Mouse (Mus musculus) testis, adult 2 months (tissue): Measurements from ENCODE around the gene Mrps9. TPM values are rescaled to one million over a fixed set of nuclear protein-coding genes. Genes with fewer than 3 reads are reported as not detected.

Source experiments
- H3K27ac ChIP-seq: fragments of 200-500 bp; 2 replicates; pipeline ENCODE4 v1.5.1; 2012; ENCODE audit warnings: low read depth, low read length; ENCODE audit not compliant: control insufficient read depth, insufficient read depth
- H3K27me3 ChIP-seq: fragments of 200-500 bp; 2 replicates; pipeline ENCODE4 v1.6.1; 2012; ENCODE audit warnings: mild to moderate bottlenecking, low read length, moderate library complexity; ENCODE audit not compliant: control insufficient read depth, insufficient read depth
- H3K36me3 ChIP-seq: fragments of 200-500 bp; 2 replicates; pipeline ENCODE4 v1.6.1; 2012; ENCODE audit warnings: mild to moderate bottlenecking, low read length; ENCODE audit not compliant: control insufficient read depth, insufficient read depth
- H3K4me1 ChIP-seq: fragments of 200-500 bp; 2 replicates; pipeline ENCODE4 v1.6.1; 2012; ENCODE audit warnings: low read length; ENCODE audit not compliant: control insufficient read depth, insufficient read depth
- H3K4me3 ChIP-seq: fragments of 200-500 bp; 2 replicates; pipeline ENCODE4 v1.5.1; 2012; ENCODE audit warnings: low read depth, mild to moderate bottlenecking, low read length, moderate library complexity, mixed read lengths; ENCODE audit not compliant: control insufficient read depth
- CTCF ChIP-seq: fragments of 200-500 bp; IDR thresholded peaks from 2 replicates; pipeline ENCODE4 v1.5.1; 2012; ENCODE audit warnings: low read depth, mild to moderate bottlenecking, inconsistent platforms, low read length, moderate library complexity; ENCODE audit not compliant: control insufficient read depth, insufficient read depth, insufficient replicate concordance
- POLR2A ChIP-seq: fragments of 200-500 bp; IDR thresholded peaks from 2 replicates; pipeline ENCODE4 v1.6.1; 2012; ENCODE audit warnings: low read depth, mild to moderate bottlenecking, inconsistent platforms, low read length, moderate library complexity; ENCODE audit not compliant: control insufficient read depth
- polyA plus RNA-seq: library from polyadenylated mRNA; depleted of rRNA; stranded (reverse); fragments of >200 nt; gene quantifications from 2 replicates; pipeline ENCODE4 v1.2.3, GENCODE M21; 2012

Gene Mrps9
- polyA plus RNA-seq, 1 experiment: 24.3 TPM

DNA sequence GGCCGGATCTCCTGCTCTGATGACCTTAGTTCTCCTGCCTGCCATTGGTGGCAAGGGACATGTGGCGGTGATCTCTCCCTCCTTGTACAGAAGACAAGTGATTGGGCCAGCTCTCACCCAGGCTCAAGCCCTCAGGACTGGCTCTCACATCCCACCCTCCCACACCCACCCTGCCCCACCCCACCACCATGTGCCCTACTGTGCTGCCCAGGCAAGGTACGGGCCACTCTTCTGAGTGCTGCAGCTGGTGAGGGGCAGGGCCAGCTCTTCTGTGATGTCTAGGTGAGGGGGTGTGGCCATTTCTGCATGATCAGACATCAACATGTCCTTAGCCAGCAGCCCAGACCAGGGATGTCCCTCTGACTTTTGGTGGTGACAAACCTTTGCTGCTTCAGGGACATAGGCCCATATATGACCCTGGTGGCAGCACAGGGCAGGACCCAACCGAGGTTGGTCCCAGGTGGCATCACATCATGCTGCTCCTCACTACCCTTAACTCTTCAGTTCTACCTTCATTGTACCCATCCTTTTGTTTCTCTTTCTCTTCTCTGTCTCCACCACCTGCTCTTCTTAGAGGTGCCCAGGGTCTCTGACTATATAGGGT is 14.4 kb downstream of the Mrps9 start:
- no peak overlapping the region for H3K27ac ChIP-seq
- no peak for TF ChIP-seq CTCF
- no peak for TF ChIP-seq POLR2A
- no peak overlapping the region for H3K4me3 ChIP-seq
- no peaks in the 10 kb centered on the region; the same call in 1 of the 2 replicates for H3K36me3 ChIP-seq
- no peaks in the 10 kb centered on the region for H3K4me1 ChIP-seq
- no peaks in the 10 kb centered on the region for H3K27me3 ChIP-seq

DNA sequence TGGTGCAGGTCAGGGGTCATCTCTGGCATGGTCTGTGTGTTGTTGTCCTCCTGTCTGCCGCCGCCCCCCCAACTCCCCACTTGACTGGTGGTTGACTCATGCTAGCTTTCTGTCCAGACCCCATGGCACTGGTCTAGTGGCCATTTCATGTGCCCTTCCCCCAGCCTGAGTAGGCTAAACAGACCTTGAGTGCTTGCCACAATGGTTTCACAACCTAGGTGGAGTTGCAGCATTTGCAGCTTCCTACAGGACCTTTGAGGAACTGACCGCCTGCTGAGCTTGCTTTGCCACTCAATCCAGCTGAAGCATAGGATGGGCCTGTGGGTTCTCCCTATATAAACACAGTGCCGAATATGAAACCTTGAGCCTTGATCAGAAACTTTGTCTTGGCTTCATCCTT is 15.0 kb downstream of the Mrps9 start:
- no peaks in the 10 kb centered on the region for H3K4me1 ChIP-seq
- H3K27me3 ChIP-seq: no peaks in the 10 kb centered on the region
- TF ChIP-seq POLR2A: no peak
- no peak for TF ChIP-seq CTCF
- H3K27ac ChIP-seq: no peak overlapping the region
- no peak overlapping the region for H3K4me3 ChIP-seq
- no peaks in the 10 kb centered on the region; the same call in 1 of the 2 replicates for H3K36me3 ChIP-seq

DNA sequence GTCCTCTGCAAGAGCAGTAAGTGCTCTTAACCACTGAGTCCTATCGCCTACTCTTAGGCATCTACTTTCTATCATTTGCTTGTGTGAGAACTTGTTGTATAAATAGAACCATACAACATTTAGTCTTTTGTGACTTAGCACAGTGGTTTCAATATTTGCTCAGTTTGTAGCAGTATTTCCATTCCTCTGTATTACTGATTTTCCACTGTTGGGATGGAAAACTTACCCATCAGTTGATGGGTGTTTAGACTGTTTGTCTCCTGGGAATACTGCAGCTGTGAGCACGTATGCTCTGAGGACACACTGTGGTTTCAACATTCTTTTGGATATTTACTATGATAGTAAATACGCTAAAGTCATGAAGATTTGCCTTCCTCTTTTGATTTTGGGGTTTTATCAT is 16.2 kb downstream of the Mrps9 start:
- Histone ChIP-seq H3K4me3 (no peak overlapping the region), H3K4me1 (no peaks in the 10 kb centered on the region), H3K27ac (no peak overlapping the region), H3K27me3 (no peaks in the 10 kb centered on the region), H3K36me3 (no peaks in the 10 kb centered on the region; the same call in 1 of the 2 replicates)
- TF ChIP-seq CTCF (no peak), POLR2A (no peak)

DNA sequence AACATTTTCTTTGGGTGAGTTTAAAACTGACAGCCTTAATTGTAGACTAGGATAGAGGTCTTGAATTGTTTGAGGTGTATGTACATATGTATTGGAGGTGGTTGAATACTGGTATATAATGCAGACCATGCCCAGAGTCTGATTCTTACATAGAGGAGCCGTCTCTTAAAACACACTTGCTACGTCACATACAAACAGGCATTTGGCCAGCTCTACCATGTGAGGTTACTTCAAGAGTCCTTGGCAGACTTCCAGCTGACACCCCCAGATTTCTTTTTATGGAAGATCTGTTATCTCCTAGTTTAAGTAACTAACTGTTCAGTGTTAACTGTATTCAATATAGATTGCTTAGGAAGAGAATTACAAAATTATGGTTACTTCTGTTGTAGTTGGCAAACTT is 23.1 kb downstream of the Mrps9 start:
- Histone ChIP-seq H3K4me3 (no peak overlapping the region), H3K36me3 (no peaks in the 10 kb centered on the region), H3K27ac (no peak overlapping the region), H3K4me1 (no peaks in the 10 kb centered on the region; the same call in 1 of the 2 replicates), H3K27me3 (no peaks in the 10 kb centered on the region)
- no peak for TF ChIP-seq POLR2A
- TF ChIP-seq CTCF: no peak

DNA sequence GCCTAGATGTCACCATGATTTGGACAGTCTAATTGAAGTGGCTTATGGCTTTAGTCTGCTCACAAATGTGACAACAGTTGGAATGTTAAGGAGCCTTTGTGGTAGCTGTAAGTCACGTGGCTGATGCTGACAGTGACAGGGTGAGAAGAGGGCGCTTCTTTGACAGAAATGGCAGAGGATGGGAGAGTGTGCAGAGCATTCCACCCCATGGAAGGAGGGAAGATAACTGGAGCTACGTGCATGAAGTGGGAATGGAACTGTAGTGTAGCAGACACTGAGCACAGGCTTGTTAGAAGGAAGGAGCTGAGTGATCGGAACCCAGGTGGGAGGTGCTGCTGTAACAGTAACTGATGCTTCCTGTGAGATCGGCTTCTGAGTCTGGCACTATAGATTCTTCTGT is 24.2 kb downstream of the Mrps9 start:
- Histone ChIP-seq H3K27ac (no peak overlapping the region), H3K4me1 (no peaks in the 10 kb centered on the region; the same call in 1 of the 2 replicates), H3K27me3 (no peaks in the 10 kb centered on the region), H3K36me3 (no peaks in the 10 kb centered on the region), H3K4me3 (no peak overlapping the region)
- no peak for TF ChIP-seq CTCF
- no peak for TF ChIP-seq POLR2A

DNA sequence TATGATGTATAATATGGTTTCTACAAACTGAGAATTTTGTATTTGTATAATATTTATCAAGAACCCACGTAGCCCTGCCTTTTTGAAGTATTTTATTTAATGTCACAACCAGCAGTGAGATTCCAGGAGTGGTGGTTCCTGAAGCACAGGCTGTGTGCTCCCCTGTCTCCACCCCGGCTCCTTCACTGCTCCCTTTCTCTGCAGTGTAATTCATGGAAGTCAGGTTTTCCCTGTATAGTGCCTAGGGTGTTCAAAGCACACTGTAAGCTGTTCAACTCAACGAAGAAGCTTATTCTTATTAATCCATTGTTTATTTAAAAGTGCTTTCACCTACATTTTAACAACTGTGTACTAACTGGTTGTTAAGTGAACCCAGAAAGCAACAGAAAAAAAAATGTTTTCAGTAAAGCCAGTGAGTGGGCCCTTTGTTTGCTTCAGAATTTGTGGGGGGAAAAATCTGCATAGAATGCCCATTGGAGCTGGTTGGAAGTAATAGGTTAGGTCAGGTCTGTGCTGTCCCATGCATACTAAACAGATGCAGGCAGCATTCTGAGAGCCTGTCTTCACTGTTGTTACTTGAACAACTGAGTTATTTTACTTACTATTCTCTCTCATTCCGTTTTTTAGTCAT is 25.5 kb downstream of the Mrps9 start:
- TF ChIP-seq POLR2A (no peak), CTCF (no peak)
- Histone ChIP-seq H3K27ac (no peak overlapping the region), H3K27me3 (no peaks in the 10 kb centered on the region), H3K4me3 (no peak overlapping the region), H3K4me1 (no peaks in the 10 kb centered on the region; the same call in 1 of the 2 replicates), H3K36me3 (no peaks in the 10 kb centered on the region)

DNA sequence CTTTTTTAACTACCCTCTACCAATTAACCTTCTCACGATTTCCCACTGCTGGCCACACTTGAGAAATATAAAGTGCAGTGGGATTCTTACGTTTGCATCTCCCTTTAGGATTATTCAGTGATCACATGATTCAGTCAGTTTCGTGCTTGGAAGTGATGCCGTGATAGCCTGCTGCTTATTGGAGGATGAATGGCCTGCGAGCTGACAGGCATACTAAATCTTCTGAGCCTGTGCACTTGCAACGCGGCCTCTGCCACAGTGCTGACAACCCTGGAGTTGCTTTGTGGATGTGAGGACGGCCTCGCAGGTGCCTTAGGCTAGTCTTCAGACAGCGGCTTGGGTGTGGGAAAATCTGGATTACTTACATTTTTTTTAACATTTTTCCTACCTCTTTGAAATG is 26.2 kb downstream of the Mrps9 start:
- H3K36me3 ChIP-seq: no peaks in the 10 kb centered on the region
- no peak for TF ChIP-seq CTCF
- no peak for TF ChIP-seq POLR2A
- H3K27me3 ChIP-seq: no peaks in the 10 kb centered on the region
- no peak overlapping the region for H3K4me3 ChIP-seq
- H3K27ac ChIP-seq: no peak overlapping the region
- no peaks in the 10 kb centered on the region; the same call in 1 of the 2 replicates for H3K4me1 ChIP-seq

DNA sequence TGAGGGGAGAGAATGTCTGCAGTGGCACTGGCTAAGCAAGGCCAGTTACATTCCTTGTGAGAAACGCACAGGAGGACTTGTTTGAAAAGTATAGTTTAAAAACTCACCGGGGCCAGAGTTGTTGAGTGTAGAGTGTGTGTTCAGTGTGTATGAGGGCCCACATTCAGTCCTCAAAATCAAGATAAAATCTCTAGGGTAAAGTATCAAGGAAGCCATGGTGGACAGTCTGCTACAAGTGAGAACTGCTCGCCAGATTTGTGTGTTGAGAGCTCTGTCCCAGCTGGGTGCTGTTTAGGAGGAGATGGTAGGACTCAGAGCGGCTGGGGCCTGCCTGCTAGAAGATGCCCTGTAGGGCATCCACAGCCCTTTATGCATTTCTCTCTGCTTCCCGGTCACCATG is 27.8 kb downstream of the Mrps9 start:
- Histone ChIP-seq H3K27ac (no peak overlapping the region), H3K27me3 (no peaks in the 10 kb centered on the region), H3K4me3 (no peak overlapping the region), H3K4me1 (no peaks in the 10 kb centered on the region; the same call in 1 of the 2 replicates), H3K36me3 (no peaks in the 10 kb centered on the region)
- no peak for TF ChIP-seq CTCF
- TF ChIP-seq POLR2A: no peak
